Mouse (Mus musculus): ENCODE data around the gene Helz2. TPM values are rescaled to one million over a fixed set of nuclear protein-coding genes. Genes with fewer than 3 reads are reported as not detected.

Helz2 gene
- 2.1 and 2.2 TPM in 2 replicates for polyA plus RNA-seq (2012; rRNA removed)

GRCm38 (mm10) chr2:181241602-181242313, at the start of gene Helz2:
TSS of gene Helz2 (minus strand) at chr2:181242027.

DNA sequence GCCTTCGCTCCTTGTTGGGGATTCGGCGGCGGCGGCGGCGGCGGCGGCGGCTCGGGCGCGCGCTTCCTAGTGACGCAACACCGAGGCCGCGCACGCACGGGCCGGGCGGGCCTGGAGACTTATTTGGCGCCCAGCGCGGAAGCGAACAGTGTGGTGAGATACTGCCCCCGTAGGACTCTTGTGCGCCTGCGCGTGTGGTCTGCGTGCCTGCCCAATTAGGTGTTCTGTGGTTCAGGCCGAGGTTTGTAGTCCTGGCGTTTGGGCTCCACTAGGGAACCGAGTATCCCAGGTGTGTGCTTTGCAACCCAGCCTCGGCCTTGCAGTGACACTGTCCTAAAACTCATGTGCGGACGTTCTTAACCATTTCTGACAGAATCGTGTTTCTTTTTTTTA, 46.1 kb upstream of the Helz2 start, which contains the start of gene Gmeb2:
TSS of gene Gmeb2 (minus strand) at position 78 of the 393 bp plus-strand sequence.

GRCm38 (mm10) chr2:181219538-181220216, 22.1 kb downstream of the Helz2 start, which contains the start of gene Fndc11:
TSS of gene Fndc11 (plus strand) at chr2:181220013.

DNA sequence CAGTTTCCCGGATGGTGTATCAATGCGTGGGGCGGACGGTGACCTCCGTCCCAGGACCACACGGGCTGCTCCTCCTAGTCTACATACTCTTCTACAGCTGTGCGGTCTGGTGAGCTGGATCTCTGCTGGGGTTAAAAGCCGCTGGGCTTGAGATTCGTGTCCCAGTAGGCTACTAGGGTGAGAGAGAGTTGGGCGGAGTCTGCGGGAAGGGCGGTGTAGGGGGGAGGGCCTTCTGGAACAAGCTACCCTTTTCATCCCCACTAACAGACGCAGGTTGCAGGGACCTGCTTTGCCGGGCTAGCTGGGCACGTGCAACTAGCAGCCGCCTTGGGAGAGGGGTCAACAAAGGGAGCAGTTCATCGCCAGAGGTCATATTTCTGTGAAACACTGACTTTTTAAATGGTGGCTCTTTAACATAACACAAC, 28.8 kb downstream of the Helz2 start, which contains the start of gene Srms:
TSS of gene Srms (minus strand) at position 165 of the 425 bp plus-strand sequence.

GRCm38 (mm10) chr2:181202422-181202821, 39.4 kb downstream of the Helz2 start, which contains the start of gene Ptk6:
TSS of gene Ptk6 (minus strand) at chr2:181202789.

GRCm38 (mm10) chr2:181187121-181188000, 54.5 kb downstream of the Helz2 start, which contains the start of gene Ppdpf:
TSS of gene Ppdpf (plus strand) at chr2:181187247.

Other genes with a start within 250 kb of the Helz2 start
- gene Chrna4, start 198.5 kb downstream of the Helz2 start, polyA plus RNA-seq (2012; rRNA removed) = 13.9 TPM in 2 replicates
- 78.7 and 87.8 TPM in 2 replicates for gene Kcnq2, start 106.7 kb downstream of the Helz2 start, polyA plus RNA-seq (2012; rRNA removed)
- gene Eef1a2, start 85.0 kb downstream of the Helz2 start, polyA plus RNA-seq (2012; rRNA removed) = 199 and 216 TPM in 2 replicates
- 225 and 239 TPM in 2 replicates for gene Ppdpf, start 54.8 kb downstream of the Helz2 start, polyA plus RNA-seq (2012; rRNA removed)
- gene Ptk6, start 39.2 kb downstream of the Helz2 start, polyA plus RNA-seq (2012; rRNA removed) = 0.05 and 0.08 TPM in 2 replicates
- gene Srms, start 28.8 kb downstream of the Helz2 start, polyA plus RNA-seq (2012; rRNA removed) = 0.16 TPM in 2 replicates
- 0.19 and 0.35 TPM in 2 replicates for gene Fndc11, start 22.0 kb downstream of the Helz2 start, polyA plus RNA-seq (2012; rRNA removed)
- gene Gmeb2, start 46.0 kb upstream of the Helz2 start, polyA plus RNA-seq (2012; rRNA removed) = 27.2 and 29.7 TPM in 2 replicates
- gene Stmn3, start 72.5 kb upstream of the Helz2 start, polyA plus RNA-seq (2012; rRNA removed) = 1,007 and 1,209 TPM in 2 replicates
- gene Rtel1, start 77.7 kb upstream of the Helz2 start, polyA plus RNA-seq (2012; rRNA removed) = 99.7 and 111 TPM in 2 replicates
- gene Zgpat, start 122.9 kb upstream of the Helz2 start, polyA plus RNA-seq (2012; rRNA removed) = 130 and 133 TPM in 2 replicates
- gene Arfrp1, start 123.4 kb upstream of the Helz2 start, polyA plus RNA-seq (2012; rRNA removed) = 104 and 107 TPM in 2 replicates
- gene Lime1, start 138.1 kb upstream of the Helz2 start, polyA plus RNA-seq (2012; rRNA removed) = 115 and 119 TPM in 2 replicates
- 10.0 and 11.4 TPM in 2 replicates for gene Zbtb46, start 217.4 kb upstream of the Helz2 start, polyA plus RNA-seq (2012; rRNA removed)

Data from central nervous system, embryonic 18 days (tissue).